Mouse (Mus musculus): Measurements from ENCODE around the gene Dgkk.

GRCm38 (mm10) chrX:6751549-6752047 lies 27.5 kb upstream of the Dgkk start:
- TF ChIP-seq CTCF (IDR thresholded peaks at IDR 0.05; ENCODE audit: low read depth) (no peak), EP300 (IDR thresholded peaks at IDR 0.05; ENCODE audit: low read depth) (no peak)
